Mouse (Mus musculus): ENCODE data around the gene Wdr46. TPM values are rescaled to one million over a fixed set of nuclear protein-coding genes. Genes with fewer than 3 reads are reported as not detected.
"Not testable (repeated sequence)": the region's sequence is repeated elsewhere in the genome, so short reads cannot be mapped to it uniquely, and the experiment has no call there.

The Wdr46 gene
- not detected in 2 replicates for polyA plus RNA-seq (2012; ENCODE audit: insufficient read depth, insufficient read length, low replicate concordance, missing spikeins)

- Histone ChIP-seq H3K27ac (ENCODE audit: insufficient read depth, low read depth, low read length) (peak within 1 kb of the TSS; percentile 40; the same call in 1 of the 2 replicates), H3K4me3 (ENCODE audit: insufficient read depth, low read depth, low read length) (peak within 1 kb of the TSS; percentile 77), H3K4me1 (ENCODE audit: control insufficient read depth, insufficient read depth, low read length) (peaks cover 20% of the 10 kb centered on the region)
- WGBS: under 1% methylated on average over 36 of the region's 36 CpGs
- no peak for TF ChIP-seq CTCF (IDR thresholded peaks at IDR 0.05; ENCODE audit: insufficient read depth, low read depth, low read length)
- TF ChIP-seq POLR2A (IDR thresholded peaks at IDR 0.05; ENCODE audit: insufficient read depth, low read depth, low read length): peak; percentile 42; the same call in 1 of the 2 replicates
Measured at GRCm38 (mm10) chr17:33940206-33940805, at the start of gene Wdr46, which contains the start of gene Pfdn6. Gene Wdr46, plus strand, starts transcription at chr17:33940660. Gene Pfdn6, minus strand, starts transcription at chr17:33940343.

- H3K27ac ChIP-seq (ENCODE audit: insufficient read depth, low read depth, low read length): no peak overlapping the region
- no peak for TF ChIP-seq CTCF (IDR thresholded peaks at IDR 0.05; ENCODE audit: insufficient read depth, low read depth, low read length)
- no peak for TF ChIP-seq POLR2A (IDR thresholded peaks at IDR 0.05; ENCODE audit: insufficient read depth, low read depth, low read length)
Measured at GRCm38 (mm10) chr17:33891357-33891756, 49.1 kb upstream of the Wdr46 start.

GRCm38 (mm10) chr17:33891892-33892291, 48.6 kb upstream of the Wdr46 start:
- not testable (repeated sequence) for H3K4me3 ChIP-seq (ENCODE audit: insufficient read depth, low read depth, low read length); H3K4me1 ChIP-seq (ENCODE audit: control insufficient read depth, insufficient read depth, low read length); H3K27ac ChIP-seq (ENCODE audit: insufficient read depth, low read depth, low read length)
- WGBS: 71% methylated on average over 6 of the region's 6 CpGs

More at GRCm38 (mm10) chr17:33891357-33891756, 49.1 kb upstream of the Wdr46 start:
- H3K4me3 ChIP-seq (ENCODE audit: insufficient read depth, low read depth, low read length): no peak overlapping the region
- peaks cover 3% of the 10 kb centered on the region for H3K4me1 ChIP-seq (ENCODE audit: control insufficient read depth, insufficient read depth, low read length)
- 60% methylated on average over 2 of the region's 2 CpGs for WGBS

- Histone ChIP-seq H3K4me1 (ENCODE audit: control insufficient read depth, insufficient read depth, low read length) (peaks cover 3% of the 10 kb centered on the region), H3K4me3 (ENCODE audit: insufficient read depth, low read depth, low read length) (no peak overlapping the region), H3K27ac (ENCODE audit: insufficient read depth, low read depth, low read length) (no peak overlapping the region)
- no peak for TF ChIP-seq CTCF (IDR thresholded peaks at IDR 0.05; ENCODE audit: insufficient read depth, low read depth, low read length)
- no peak for TF ChIP-seq POLR2A (IDR thresholded peaks at IDR 0.05; ENCODE audit: insufficient read depth, low read depth, low read length)
- WGBS: 36% methylated on average over 7 of the region's 7 CpGs
Measured at GRCm38 (mm10) chr17:33892429-33892828, 48.0 kb upstream of the Wdr46 start.

GRCm38 (mm10) chr17:33893011-33893410, 47.4 kb upstream of the Wdr46 start:
- WGBS: 77% methylated on average over 4 of the region's 4 CpGs
- not testable (repeated sequence) for H3K27ac ChIP-seq (ENCODE audit: insufficient read depth, low read depth, low read length); H3K4me1 ChIP-seq (ENCODE audit: control insufficient read depth, insufficient read depth, low read length); H3K4me3 ChIP-seq (ENCODE audit: insufficient read depth, low read depth, low read length)

GRCm38 (mm10) chr17:33897114-33897794, 43.2 kb upstream of the Wdr46 start:
- WGBS: 45% methylated on average over 6 of the region's 6 CpGs
- no peak overlapping the region for H3K4me3 ChIP-seq (ENCODE audit: insufficient read depth, low read depth, low read length)
- no peak for TF ChIP-seq CTCF (IDR thresholded peaks at IDR 0.05; ENCODE audit: insufficient read depth, low read depth, low read length)
- no peak for TF ChIP-seq POLR2A (IDR thresholded peaks at IDR 0.05; ENCODE audit: insufficient read depth, low read depth, low read length)

GRCm38 (mm10) chr17:33898193-33898592, 42.3 kb upstream of the Wdr46 start:
- 80% methylated on average over 4 of the region's 4 CpGs for WGBS
- not testable (repeated sequence) for H3K4me1 ChIP-seq (ENCODE audit: control insufficient read depth, insufficient read depth, low read length); H3K4me3 ChIP-seq (ENCODE audit: insufficient read depth, low read depth, low read length); H3K27ac ChIP-seq (ENCODE audit: insufficient read depth, low read depth, low read length)

More at GRCm38 (mm10) chr17:33897114-33897794, 43.2 kb upstream of the Wdr46 start:
- no peak overlapping the region for H3K27ac ChIP-seq (ENCODE audit: insufficient read depth, low read depth, low read length)
- no peaks in the 10 kb centered on the region for H3K4me1 ChIP-seq (ENCODE audit: control insufficient read depth, insufficient read depth, low read length)

GRCm38 (mm10) chr17:33899642-33900041, 40.8 kb upstream of the Wdr46 start:
- TF ChIP-seq POLR2A (IDR thresholded peaks at IDR 0.05; ENCODE audit: insufficient read depth, low read depth, low read length): no peak
- no peak for TF ChIP-seq CTCF (IDR thresholded peaks at IDR 0.05; ENCODE audit: insufficient read depth, low read depth, low read length)
- 83% methylated on average over 4 of the region's 4 CpGs for WGBS

GRCm38 (mm10) chr17:33900281-33900988, 40.0 kb upstream of the Wdr46 start:
- Histone ChIP-seq H3K4me3 (ENCODE audit: insufficient read depth, low read depth, low read length) (no peak overlapping the region), H3K4me1 (ENCODE audit: control insufficient read depth, insufficient read depth, low read length) (no peaks in the 10 kb centered on the region), H3K27ac (ENCODE audit: insufficient read depth, low read depth, low read length) (no peak overlapping the region)
- TF ChIP-seq CTCF (IDR thresholded peaks at IDR 0.05; ENCODE audit: insufficient read depth, low read depth, low read length): no peak
- TF ChIP-seq POLR2A (IDR thresholded peaks at IDR 0.05; ENCODE audit: insufficient read depth, low read depth, low read length): no peak
- 80% methylated on average over 7 of the region's 7 CpGs for WGBS

More at GRCm38 (mm10) chr17:33899642-33900041, 40.8 kb upstream of the Wdr46 start:
- Histone ChIP-seq H3K27ac (ENCODE audit: insufficient read depth, low read depth, low read length) (no peak overlapping the region), H3K4me1 (ENCODE audit: control insufficient read depth, insufficient read depth, low read length) (no peaks in the 10 kb centered on the region), H3K4me3 (ENCODE audit: insufficient read depth, low read depth, low read length) (no peak overlapping the region)
